Mouse (Mus musculus): ENCODE measurements around the gene Myo1b. TPM values are rescaled to one million over a fixed set of nuclear protein-coding genes. Genes with fewer than 3 reads are reported as not detected.

Myo1b gene
- total RNA-seq, 2 experiments from 2014 or later: 63.2 to 64.2 TPM

- DNase-seq: peak in 1 of 2 experiments; percentile 39
Observed at GRCm38 (mm10) chr1:51849570-51850211, 66.2 kb downstream of the Myo1b start.

DNA sequence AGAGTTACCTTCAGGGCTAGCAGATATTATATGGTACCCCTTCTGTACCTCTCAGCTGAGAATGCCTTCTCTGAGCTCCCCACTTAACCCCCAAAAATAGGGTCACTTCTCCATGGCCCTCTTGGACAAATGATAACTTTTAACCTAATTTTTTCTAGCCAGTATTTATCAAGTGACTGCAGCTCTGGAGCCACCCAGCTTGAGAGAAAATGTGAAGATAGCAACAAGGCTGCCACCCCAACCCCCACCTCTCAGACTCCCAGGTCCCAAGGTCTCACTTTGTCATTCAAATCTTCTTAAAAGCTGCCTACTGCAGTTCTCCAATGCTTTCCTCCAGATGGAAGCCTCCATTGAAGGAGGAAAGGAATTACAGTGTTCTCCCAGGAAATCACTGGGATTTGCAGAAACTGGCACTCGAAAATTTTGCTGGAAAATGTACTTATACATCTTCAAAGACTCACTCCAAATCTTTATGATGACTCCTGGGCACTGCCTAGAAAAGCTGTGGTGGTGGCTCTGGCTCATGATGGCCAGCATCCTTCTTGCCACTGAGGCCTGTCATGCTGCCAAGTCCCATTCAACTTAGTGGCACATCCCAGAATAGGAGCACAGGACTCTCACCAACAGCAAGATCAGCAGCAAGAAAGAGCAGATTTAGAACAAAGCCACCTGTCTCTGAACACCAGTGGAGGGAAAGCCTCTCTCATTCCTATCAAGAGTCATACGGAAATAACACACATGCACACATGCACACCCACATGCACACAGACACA is 70.4 kb downstream of the Myo1b start:
- DNase-seq: no peak

DNA sequence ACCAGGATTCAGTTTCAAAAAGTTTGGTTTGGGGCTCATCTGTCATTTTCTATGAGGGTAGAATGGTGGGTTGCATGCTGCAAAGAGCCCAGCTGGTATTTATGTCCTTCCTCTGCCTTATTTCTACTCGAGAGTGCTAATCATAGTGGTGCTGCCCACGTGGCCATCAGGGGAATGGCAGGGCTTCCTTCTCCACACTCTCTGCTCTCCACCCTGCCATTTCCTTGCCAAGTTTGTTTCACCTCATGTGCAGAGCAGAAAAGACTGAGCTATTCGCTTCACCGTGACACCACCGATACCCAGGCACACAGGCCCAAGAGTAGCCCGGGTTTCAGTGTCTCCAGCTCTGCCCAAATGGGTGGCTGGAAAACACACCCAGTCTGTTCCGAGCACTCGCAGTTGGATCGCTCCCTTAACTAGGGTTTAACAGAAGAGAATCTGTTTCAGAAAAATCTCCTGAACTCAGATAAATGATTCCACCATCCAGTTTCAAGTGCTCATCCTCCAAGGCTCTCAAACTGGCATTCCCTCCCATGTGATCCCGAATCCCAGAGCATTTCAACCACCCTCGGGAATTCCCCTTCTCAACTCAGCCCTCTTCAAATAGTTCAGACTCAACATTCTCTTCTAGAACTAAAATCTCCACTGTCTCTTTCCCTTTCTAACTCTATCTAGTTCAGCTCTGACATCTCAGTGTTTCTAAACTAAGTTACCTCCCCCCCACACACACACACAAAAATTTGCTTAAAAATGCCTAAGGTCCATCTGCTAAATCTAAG is 77.8 kb downstream of the Myo1b start:
- peak in 1 of 2 experiments; percentile 21 for DNase-seq

DNA sequence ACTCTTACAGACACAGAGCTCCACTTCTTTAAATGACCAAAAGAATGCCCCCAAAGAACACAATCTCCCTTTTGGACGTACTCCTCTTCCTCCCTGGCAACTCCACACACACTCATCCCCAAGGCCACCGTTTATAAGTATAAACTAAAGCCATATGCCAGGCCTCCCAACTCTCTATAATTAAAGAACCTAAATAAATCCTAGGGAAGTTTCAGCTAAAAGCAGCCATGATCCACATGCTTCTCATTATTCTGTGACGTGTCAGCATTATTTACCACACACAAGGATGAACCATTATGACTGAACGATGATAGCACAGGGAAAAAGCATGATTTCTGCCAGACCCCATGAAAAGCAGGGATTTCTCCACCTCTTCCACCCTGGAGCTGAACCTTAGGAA is 78.6 kb downstream of the Myo1b start:
- DNase-seq: no peak

DNA sequence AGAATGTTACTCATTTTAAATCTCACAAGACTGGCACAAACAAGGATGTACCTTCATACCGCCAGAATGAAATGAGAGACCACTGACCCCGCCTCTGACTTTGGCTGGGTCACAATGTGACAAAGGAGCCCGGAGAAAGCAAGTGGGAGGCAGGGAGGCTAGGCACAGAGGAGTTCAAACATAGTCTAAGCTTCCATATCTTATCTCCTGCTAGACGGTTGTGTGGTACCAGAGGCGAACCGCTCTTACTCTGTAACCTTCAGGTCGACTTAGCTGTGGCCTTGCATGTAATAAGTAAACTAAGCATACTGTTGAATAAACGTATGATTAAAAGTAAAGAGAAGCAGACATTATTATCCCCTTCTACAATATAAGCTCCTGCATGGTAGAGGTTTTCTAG is 80.1 kb downstream of the Myo1b start:
- no peak for DNase-seq

DNA sequence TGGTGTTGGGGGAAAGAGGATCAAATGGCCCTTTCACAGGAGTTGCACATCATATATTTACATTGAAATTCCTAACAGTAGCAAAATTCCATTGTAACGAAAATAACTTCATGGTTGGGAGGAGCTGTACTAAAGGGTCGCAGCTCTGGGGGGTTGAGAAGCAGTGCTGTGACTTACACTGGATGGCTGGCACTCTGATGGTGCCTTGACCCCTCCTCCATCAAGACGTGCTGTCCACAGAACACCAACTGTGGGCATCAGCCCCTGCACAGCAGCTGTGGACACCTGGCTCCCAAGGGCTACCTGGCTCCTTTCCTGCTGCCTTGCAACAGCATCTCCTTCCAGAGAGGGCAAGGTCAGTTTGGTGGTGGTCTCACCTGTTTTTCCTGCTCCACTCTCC is 81.8 kb downstream of the Myo1b start:
- no peak for DNase-seq

DNA sequence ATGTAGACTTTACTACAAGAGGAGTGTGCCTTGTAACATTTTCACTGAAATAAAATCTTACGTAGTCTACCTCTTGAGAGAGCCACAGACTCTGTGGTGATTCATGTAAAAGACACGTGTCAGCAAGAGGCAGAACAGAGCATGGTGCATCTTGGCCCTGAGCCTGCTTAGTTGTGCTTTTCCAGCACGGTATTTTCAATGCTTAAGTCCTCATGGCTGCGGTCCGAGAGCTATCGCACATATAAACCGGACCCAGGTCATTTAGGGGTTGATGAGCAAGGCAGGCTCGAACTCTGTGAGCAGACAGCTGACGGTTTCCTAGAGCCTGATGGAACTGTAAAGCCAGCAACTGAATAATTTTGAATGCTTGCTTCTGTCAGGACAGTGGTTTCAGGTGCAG is 86.5 kb downstream of the Myo1b start:
- DNase-seq: peak; percentile 60 to 64

- no peak for DNase-seq
Observed at GRCm38 (mm10) chr1:51822531-51822930, 93.3 kb downstream of the Myo1b start.

GRCm38 (mm10) chr1:51821701-51822495 is 94.0 kb downstream of the Myo1b start:
- no peak for DNase-seq

- no peak for DNase-seq
Observed at GRCm38 (mm10) chr1:51820520-51820919, 95.4 kb downstream of the Myo1b start.

DNA sequence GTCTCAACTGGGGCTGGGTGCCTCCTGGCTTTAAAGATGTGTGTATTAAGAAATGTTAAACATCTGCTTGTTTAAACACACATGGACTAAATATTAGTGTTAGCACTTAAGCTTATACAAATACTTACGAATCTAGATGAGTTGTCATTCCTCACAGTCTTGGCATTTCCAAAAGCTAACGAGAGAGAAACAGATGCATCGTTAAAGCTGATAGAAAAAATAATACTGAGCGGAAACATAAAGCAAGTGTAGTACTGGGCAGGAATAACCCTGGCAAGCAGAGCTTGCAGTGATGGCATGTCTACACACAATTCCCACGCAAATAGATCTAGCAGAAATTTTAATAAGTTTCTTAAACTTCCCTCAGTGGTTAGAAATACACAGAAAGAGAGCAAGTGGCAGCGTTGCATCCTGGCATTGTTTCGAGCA is 95.8 kb downstream of the Myo1b start:
- DNase-seq: no peak

DNA sequence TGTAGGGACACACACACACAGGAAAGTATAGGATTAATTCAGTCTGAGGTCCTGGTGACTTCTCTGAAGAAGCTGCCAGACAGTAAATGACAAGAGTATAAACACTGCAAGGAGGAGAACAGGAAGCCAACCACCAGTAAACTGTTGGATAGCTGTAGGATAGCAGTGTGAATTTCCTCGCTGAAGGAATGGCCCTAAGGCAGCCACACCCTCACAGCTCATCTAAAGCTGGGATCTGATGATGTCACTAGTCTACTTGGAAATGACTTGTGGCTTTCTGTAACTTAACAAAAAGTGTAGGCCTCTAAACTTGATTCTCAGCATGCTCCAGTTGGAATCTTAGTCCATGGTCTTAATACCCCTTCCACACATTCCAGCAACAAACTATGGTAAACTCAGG is 100.2 kb downstream of the Myo1b start:
- no peak for DNase-seq

DNA sequence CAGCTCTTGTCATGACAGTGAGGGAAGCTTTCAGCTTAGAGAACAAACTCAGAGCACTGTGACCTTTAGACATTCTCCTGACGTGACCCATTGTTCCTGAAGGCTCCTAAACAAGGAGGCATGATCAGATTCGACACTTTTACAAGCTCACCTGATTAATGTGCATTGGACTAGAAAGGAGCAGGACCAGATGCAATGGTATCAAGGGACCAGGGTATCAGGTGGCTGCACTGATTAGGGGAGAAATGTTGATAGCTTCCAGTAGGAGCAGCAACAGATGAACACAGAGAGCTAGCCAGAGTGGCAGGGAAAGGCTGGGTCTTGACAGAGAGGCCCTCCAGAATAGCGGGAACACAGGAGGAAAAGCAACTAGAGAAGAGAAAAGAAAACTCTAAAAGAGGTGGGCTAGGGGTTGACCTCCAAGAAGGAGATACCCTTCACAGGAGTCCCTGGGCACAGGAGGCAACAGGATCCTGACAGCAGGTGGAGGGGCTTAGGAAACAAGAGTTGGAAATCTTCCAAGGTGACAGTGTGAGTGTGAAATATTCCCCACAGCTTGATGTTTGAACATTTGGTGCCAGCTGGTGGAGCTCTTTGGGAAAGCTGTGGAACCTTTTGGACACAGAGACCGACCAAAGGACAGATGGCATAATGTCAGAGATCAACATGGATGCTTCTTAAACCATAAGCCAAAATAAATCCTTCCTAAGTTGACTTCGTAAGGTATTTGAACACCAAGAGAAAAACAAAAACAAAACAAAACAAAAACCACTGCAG is 100.8 kb downstream of the Myo1b start:
- DNase-seq: no peak

DNA sequence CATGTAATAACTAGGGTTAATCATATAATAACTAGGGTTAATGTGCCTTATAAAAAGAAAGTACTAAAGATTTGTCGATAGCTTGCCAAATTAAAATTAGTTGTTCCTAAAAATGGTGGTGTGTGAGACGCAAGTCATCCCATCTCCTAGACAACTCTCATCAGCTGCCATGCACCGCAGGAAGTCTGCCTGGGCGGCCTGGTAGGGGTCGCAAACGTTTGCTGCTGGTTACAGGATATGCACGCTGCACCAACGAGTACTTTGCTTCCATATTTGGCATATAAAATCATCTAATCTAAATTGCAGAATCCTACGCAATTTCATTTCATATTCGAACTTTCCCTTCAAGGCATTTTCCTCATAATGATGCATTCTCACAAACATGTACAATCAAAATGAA is 107.0 kb downstream of the Myo1b start:
- DNase-seq: no peak

- DNase-seq: peak; percentile 41 to 52
Observed at GRCm38 (mm10) chr1:51808228-51808627, 107.6 kb downstream of the Myo1b start.

DNA sequence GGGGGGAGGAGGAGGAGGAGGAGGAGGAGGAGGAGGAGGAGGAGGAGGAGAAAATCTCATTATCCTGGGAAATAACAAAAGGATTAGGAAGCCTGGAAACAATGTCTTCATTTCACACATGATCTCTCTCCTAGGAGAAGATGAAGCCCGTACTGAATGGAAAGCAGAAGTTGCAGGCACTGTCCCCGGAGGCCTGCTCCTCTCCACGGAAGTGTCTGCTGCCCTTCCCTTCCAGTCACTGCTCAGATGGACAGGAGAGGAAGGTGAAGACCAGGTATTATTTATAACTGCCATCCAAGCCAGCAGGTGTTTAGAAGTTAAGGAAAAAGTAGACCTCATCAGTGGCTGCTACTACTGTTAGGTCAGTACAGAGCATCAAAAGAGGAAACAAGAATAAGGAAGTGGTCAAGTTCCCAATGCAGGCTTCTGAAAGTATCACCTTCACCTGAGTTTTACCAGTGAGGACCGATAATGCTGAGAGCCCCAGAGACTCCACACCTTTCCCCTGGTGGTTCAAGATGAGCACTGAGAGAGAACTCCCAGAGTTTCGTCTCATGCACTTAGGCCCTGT is 110.7 kb downstream of the Myo1b start:
- peak in 1 of 2 experiments; percentile 14 for DNase-seq

GRCm38 (mm10) chr1:51804296-51805039 is 111.4 kb downstream of the Myo1b start:
- DNase-seq: peak; percentile 55 to 62

- no peak for DNase-seq
Observed at GRCm38 (mm10) chr1:51798011-51798471, 117.8 kb downstream of the Myo1b start.

- peak; percentile 48 to 49 for DNase-seq
Observed at GRCm38 (mm10) chr1:51795586-51796309, 120.1 kb downstream of the Myo1b start.

Data from adrenal gland, postnatal 36 days (tissue).